Mouse (Mus musculus) T-helper 1 cell (primary cell): Measurements from ENCODE around the gene Afg1l.

Experiments used
- in situ Hi-C: fragments of 300-600 bp; cut with MboI, MseI; formaldehyde crosslinking; loops from one replicate; pipeline ENCODE4 v1.15.1; 2025; ENCODE audit warnings: high pct_unique_total_duplicates

Gene Afg1l

DNA sequence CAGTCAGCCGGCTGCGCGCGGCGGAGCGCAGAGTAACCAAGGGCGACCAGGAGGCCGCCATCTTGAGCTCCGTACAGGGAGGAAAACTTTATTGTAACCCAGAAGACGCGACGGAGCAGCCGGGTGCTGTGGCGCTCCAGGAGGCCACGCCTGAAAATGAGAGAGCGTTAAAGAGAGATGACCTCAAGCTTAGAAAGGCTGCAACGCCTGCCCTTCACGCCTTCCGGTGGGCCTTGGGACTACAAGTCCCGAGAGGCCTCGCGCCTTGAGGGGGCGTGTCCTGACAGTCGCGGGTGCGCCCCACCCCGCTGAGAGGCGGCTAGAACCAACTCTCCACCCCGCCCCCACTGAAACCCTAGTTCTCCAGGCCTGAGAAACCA lies at the start of gene Afg1l:
Gene Afg1l (minus strand): TSS at position 225 of the 380 bp plus-strand sequence.
- in situ Hi-C loops, result no loop called here

DNA sequence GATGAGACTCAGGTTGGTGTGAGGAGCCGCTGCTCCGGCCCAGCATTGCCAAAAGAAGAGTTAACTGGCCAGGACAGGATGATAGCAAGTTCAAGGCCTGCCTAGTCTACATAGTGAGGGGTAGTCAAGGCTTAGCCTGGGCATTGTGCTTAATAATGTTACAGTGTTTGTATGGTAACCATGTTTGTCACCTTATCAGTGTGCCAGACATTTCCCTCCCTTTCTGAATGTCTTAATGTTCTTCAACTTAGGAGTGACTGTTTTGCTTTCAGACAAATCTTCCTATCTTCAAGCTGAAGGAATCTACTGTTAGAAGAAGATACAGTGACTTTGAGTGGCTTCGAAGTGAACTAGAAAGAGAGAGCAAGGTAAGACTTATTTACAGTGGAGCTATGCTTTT lies 47.3 kb upstream of the Afg1l start:
- in situ Hi-C loops, result no loop called here

DNA sequence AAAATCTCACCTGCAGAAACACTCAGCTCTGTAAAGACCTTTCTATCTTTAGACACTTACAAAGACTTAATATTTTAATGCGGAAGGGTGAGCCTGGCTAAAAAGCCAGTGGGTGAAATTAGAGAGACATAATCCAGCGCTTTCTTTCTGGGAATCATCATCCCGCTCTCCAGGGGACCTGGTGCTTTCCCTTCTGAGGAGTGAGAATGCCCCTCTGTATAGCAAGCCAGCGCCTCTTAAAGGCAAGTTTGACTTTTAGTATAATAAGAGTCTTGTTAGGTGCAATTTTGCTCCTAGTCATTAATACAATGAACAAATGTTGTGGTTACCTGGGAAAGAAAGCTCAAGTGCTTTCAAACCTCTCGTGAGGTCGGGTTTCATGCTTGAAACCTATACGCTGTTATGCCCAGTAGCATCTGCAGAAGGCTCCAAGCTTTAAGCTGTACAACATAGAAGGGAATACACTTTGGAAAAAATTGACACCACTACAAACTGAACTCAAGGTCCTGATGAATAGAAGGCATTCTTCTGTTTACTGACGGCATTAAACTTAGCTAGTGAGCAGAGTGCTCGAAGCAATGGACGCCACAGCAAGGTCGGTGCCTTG lies 45.3 kb upstream of the Afg1l start:
- in situ Hi-C loops, result no loop called here

DNA sequence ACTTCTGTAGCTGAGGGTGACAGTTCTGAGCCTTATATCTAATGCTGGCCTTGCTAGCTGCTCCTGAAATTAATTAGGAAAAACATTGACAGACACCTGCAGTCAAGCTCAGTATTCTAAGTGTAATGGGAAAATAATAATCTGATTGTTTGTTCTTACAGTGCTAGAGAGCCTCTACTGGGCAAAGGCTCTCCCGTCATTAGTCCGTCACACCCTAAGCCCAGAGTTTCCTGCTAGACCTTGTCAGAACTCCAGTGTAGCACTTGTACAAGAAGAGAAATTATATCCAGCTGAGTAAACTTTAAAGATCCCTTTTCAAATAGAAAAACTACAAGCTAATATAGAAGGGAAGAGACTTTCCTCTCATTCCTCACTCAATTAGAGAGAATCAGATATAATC lies 44.5 kb upstream of the Afg1l start:
- in situ Hi-C loops, result no loop called here

DNA sequence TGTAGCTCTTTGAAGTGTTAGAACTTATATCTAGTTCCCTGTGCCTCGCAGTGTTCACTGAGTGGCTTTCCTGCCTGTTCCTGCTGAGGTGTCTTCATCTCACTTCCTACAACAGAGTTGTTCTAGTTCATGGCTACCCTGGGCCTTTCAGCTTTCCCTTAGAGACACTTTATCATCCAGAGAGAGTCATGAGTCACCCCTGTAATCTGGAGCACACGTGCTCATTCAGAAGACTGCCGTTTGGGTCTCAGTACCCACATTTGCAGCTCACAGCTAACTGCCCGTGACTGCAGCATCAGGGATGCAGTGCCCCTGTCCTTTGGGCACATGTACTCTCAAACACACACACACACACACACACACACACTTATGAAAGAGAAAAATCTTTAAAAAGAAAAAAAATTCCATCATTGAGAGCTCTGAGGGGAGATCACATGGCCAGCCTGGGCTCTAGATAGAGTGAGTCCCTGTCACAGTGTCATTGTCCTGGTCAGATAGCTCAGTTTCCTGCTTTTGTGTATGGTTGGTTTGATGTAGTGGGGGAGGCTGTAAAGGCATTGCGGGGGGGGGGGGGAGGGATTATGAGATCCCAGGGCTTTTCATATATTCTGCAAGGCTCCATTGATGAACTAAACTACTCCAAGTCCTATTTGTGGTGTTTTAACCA lies 43.1 kb upstream of the Afg1l start:
- in situ Hi-C loops, result no loop called here

- in situ Hi-C loops, result no loop called here
Measured at GRCm38 (mm10) chr10:42518363-42518762, 40.0 kb upstream of the Afg1l start.

GRCm38 (mm10) chr10:42514125-42514524 lies 35.8 kb upstream of the Afg1l start:
- in situ Hi-C loops, result no loop called here

- in situ Hi-C loops, result no loop called here
Measured at GRCm38 (mm10) chr10:42511184-42512135, 33.1 kb upstream of the Afg1l start.

DNA sequence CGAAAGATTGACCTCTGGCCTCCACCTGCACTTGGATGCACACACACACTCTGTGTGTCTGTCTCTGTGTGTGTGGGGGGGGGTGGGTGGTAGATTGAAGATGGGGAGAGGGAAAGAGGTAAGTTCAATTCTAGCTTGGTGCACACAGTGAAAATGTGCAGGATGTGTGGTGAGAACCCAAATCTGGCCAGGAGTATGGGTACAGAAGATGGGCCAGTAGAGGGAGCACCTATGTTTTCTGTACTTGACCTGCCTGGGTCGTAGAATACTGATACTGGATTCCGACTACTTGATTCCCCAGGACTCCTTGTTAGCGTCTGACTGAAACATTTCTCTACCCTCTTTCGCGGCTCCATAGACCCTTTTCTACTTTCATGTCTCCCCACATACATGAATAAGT lies 31.8 kb upstream of the Afg1l start:
- in situ Hi-C loops, result no loop called here

- in situ Hi-C loops, result no loop called here
Measured at GRCm38 (mm10) chr10:42504096-42504710, 25.8 kb upstream of the Afg1l start.

GRCm38 (mm10) chr10:42502349-42503111 lies 24.2 kb upstream of the Afg1l start:
- in situ Hi-C loops, result no loop called here

- in situ Hi-C loops, result no loop called here
Measured at GRCm38 (mm10) chr10:42501775-42502348, 23.5 kb upstream of the Afg1l start, which contains the start of gene Snx3. Snx3 (plus strand) TSS chr10:42502030.

- in situ Hi-C loops, result no loop called here
Measured at GRCm38 (mm10) chr10:42501161-42501560, 22.8 kb upstream of the Afg1l start.

DNA sequence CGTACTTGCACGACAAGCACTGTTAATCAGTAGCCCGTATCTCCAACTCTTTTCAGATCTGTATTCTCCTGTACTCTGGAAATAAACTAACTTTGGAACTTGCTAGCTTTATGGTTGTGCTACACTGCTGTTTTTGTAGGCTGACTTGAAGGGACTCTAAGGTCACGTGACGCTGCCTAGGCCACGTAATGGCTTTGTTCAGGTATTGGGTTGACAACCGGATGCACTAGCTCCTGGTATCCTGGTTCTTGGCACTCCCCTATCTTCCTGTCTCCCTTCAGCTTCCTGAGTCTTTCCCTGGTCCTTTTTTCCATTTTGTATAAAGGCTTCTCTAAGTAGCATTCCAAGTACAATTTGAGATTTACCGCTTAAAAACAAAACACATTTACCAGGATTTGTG lies 22.2 kb upstream of the Afg1l start:
- in situ Hi-C loops, result no loop called here

- in situ Hi-C loops, result no loop called here
Measured at GRCm38 (mm10) chr10:42493000-42493399, 14.6 kb upstream of the Afg1l start.

DNA sequence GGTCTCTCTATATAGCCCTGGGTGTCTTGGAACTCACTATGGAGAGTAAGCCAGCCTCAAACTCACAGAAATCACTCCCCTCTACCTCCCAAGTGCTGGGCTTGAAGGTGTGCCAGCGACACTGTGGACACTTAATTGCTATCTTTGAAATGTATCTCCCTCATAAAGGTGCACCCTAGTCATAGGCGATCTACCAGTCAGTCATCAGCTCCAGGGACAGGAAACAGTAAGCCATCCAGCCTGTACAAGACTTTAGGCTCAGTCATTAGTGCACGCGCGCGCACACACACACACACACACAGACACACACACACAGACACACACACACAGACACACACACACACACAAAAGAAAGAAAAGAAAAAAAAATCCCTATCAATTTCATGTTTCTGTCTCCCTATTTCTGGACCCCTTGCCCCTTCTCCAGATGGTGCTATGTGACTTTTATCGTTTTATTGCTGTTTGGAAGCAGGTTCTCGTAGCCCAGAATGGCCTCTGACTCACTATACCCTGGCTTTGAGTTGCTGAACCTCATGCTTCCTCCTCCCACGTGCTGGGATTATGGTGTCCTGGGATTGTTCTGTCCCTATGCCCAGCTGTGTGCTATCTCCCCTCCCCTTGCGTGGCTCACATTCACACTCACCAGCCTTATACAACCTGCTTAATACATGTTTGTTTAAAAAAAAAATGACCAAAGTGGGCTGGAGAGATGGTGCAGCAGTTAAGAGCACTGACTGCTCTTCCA lies 13.8 kb upstream of the Afg1l start:
- in situ Hi-C loops, result no loop called here

DNA sequence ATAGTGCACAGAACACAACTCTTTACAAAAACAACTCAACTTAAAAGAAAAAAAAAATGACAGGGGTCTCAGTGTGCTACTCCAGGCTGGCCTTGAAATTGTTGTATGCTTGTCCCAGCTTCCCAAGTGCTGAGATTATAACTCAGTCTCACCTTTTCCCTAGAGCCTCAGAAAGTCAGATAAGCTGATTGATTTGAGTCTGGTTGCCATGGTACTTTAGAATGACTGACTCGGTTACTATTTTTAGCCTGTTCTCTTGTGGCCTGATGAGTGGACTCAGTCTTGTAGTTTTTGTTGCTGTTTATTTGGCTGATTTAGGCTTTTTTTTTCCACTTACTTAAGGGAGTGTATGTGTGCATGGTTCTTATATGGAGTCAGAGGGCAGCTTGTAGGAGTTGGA lies 12.8 kb upstream of the Afg1l start:
- in situ Hi-C loops, result no loop called here

DNA sequence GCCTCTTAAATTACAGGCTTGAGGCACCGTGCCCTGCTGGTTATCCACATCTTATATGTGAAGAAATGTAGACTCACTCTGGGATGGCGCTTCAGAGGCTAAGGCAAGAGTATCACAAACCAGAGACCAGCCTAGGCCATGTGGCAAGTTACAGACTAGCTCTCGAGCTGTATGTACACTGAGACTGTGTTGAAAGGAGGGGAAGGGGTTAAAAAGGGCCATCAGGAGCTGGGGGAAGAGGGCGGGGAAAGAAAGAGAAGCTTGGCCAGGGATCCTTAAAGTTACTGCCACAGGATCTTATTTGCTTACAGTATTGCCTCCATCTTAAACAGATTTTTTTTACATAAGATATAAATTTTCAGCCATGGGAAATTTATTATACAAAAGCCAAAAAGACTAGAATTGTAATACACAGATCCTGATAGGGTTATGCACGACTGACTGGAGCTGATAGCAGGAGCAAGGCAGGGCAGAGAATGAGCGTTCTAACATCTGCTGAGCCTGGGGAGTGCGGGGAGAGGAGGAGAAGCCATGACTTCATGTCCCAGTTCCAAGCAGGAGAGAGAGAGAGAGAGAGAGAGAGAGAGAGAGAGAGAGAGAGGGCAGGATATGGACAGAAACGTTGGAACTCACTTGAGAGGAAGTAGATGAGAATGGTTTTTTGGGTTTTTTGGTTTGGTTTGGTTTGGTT lies 10.4 kb upstream of the Afg1l start:
- in situ Hi-C loops, result no loop called here

DNA sequence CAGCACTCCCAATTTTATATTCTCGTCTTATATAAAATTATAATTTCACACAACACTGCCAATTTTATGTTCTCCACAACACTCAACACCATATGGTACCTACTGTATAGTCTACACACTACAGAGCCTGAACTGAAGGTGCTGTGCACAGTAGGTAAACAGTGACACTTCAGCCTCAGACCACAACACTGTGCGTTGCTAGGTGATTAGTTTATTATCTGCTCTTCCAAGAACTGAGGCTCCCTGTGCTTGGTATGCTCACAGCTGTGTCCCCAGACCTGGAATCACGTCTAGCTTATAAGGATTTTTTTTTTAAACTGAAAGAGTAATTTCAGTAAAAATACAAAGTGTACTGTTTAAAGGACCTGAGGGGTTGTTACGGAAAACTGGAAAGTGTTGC lies 2.4 kb upstream of the Afg1l start:
- in situ Hi-C loops, result no loop called here
